Mouse (Mus musculus): ENCODE measurements around the gene Tfdp2. TPM values are rescaled to one million over a fixed set of nuclear protein-coding genes. Genes with fewer than 3 reads are reported as not detected.

Tfdp2 gene
- polyA plus RNA-seq, 1 experiment from 2014 or later, result 47.2 TPM

GRCm38 (mm10) chr9:96360056-96360455 lies 164.0 kb downstream of the Tfdp2 start:
- Histone ChIP-seq H3K27me3 (ENCODE audit: control insufficient read depth, insufficient read depth, low read length) (no peaks in the 10 kb centered on the region), H3K36me3 (ENCODE audit: control insufficient read depth, insufficient read depth, low read length) (no peaks in the 10 kb centered on the region), H3K27ac (ENCODE audit: low read depth, low read length) (no peak overlapping the region), H3K9me3 (replicated peaks; ENCODE audit: control insufficient read depth, low read length) (no peaks in the 10 kb centered on the region), H3K4me2 (no peak overlapping the region), H3K4me1 (ENCODE audit: control insufficient read depth, insufficient read depth, low read length) (peaks cover 11% of the 10 kb centered on the region), H3K9ac (ENCODE audit: low read depth, low read length) (no peak overlapping the region), H3K4me3 (ENCODE audit: low read depth, low read length) (no peak overlapping the region)
- ATAC-seq (replicated peaks; ENCODE audit: insufficient number of reproducible peaks, low FRiP score, low TSS enrichment), result no peak
- WGBS (ENCODE audit: insufficient replicate concordance), result 88% methylated on average over 3 of the region's 3 CpGs

GRCm38 (mm10) chr9:96363581-96364140 lies 167.6 kb downstream of the Tfdp2 start:
- peak overlapping the region; percentile 83 for H3K4me2 ChIP-seq
- WGBS (ENCODE audit: insufficient replicate concordance), result 0% methylated on average over 56 of the region's 64 CpGs
- peaks cover 11% of the 10 kb centered on the region for H3K4me1 ChIP-seq (ENCODE audit: control insufficient read depth, insufficient read depth, low read length)
- ATAC-seq (replicated peaks; ENCODE audit: insufficient number of reproducible peaks, low FRiP score, low TSS enrichment), result peak; percentile 77
- H3K27ac ChIP-seq (ENCODE audit: low read depth, low read length), result peak overlapping the region; percentile 97
- no peaks in the 10 kb centered on the region for H3K9me3 ChIP-seq (replicated peaks; ENCODE audit: control insufficient read depth, low read length)
- H3K36me3 ChIP-seq (ENCODE audit: control insufficient read depth, insufficient read depth, low read length), result no peaks in the 10 kb centered on the region
- peak overlapping the region; percentile 76 for H3K4me3 ChIP-seq (ENCODE audit: low read depth, low read length)
- H3K9ac ChIP-seq (ENCODE audit: low read depth, low read length), result peak overlapping the region; percentile 91
- H3K27me3 ChIP-seq (ENCODE audit: control insufficient read depth, insufficient read depth, low read length), result no peaks in the 10 kb centered on the region

- peak; percentile 99 for ATAC-seq (replicated peaks; ENCODE audit: insufficient number of reproducible peaks, low FRiP score, low TSS enrichment)
- Histone ChIP-seq H3K4me2 (peak within 1 kb of the TSS; percentile 83), H3K27me3 (ENCODE audit: control insufficient read depth, insufficient read depth, low read length) (no peaks in the 10 kb centered on the region), H3K4me3 (ENCODE audit: low read depth, low read length) (peak within 1 kb of the TSS; percentile 76), H3K4me1 (ENCODE audit: control insufficient read depth, insufficient read depth, low read length) (peaks cover 11% of the 10 kb centered on the region), H3K9ac (ENCODE audit: low read depth, low read length) (peak within 1 kb of the TSS; percentile 91), H3K9me3 (replicated peaks; ENCODE audit: control insufficient read depth, low read length) (no peaks in the 10 kb centered on the region), H3K36me3 (ENCODE audit: control insufficient read depth, insufficient read depth, low read length) (no peaks in the 10 kb centered on the region), H3K27ac (ENCODE audit: low read depth, low read length) (peak within 1 kb of the TSS; percentile 97)
- under 1% methylated on average over 68 of the region's 81 CpGs for WGBS (ENCODE audit: insufficient replicate concordance)
These were observed 168.2 kb downstream of the Tfdp2 start, which contains the start of gene Atp1b3 for GRCm38 (mm10) chr9:96364141-96364838. Gene Atp1b3 (minus strand): TSS chr9:96364442.

- H3K4me2 ChIP-seq, result no peak overlapping the region
- H3K4me1 ChIP-seq (ENCODE audit: control insufficient read depth, insufficient read depth, low read length), result peaks cover 13% of the 10 kb centered on the region
- no peaks in the 10 kb centered on the region for H3K9me3 ChIP-seq (replicated peaks; ENCODE audit: control insufficient read depth, low read length)
- H3K27ac ChIP-seq (ENCODE audit: low read depth, low read length), result no peak overlapping the region
- H3K9ac ChIP-seq (ENCODE audit: low read depth, low read length), result no peak overlapping the region
- H3K4me3 ChIP-seq (ENCODE audit: low read depth, low read length), result no peak overlapping the region
- ATAC-seq (replicated peaks; ENCODE audit: insufficient number of reproducible peaks, low FRiP score, low TSS enrichment), result no peak
- 59% methylated on average over 6 of the region's 6 CpGs for WGBS (ENCODE audit: insufficient replicate concordance)
- H3K36me3 ChIP-seq (ENCODE audit: control insufficient read depth, insufficient read depth, low read length), result no peaks in the 10 kb centered on the region
- no peaks in the 10 kb centered on the region for H3K27me3 ChIP-seq (ENCODE audit: control insufficient read depth, insufficient read depth, low read length)
These were observed 169.3 kb downstream of the Tfdp2 start for GRCm38 (mm10) chr9:96365271-96365872.

GRCm38 (mm10) chr9:96369654-96370384 lies 173.7 kb downstream of the Tfdp2 start:
- 0 out of 2 replicates have a peak, but pooled peaks cover 2% of the 10 kb centered on the region for H3K4me1 ChIP-seq (ENCODE audit: control insufficient read depth, insufficient read depth, low read length)
- H3K36me3 ChIP-seq (ENCODE audit: control insufficient read depth, insufficient read depth, low read length), result no peaks in the 10 kb centered on the region
- no peaks in the 10 kb centered on the region for H3K27me3 ChIP-seq (ENCODE audit: control insufficient read depth, insufficient read depth, low read length)
- no peak overlapping the region for H3K4me3 ChIP-seq (ENCODE audit: low read depth, low read length)
- H3K4me2 ChIP-seq, result no peak overlapping the region
- 34% methylated on average over 5 of the region's 5 CpGs for WGBS (ENCODE audit: insufficient replicate concordance)
- H3K9ac ChIP-seq (ENCODE audit: low read depth, low read length), result no peak overlapping the region
- no peak for ATAC-seq (replicated peaks; ENCODE audit: insufficient number of reproducible peaks, low FRiP score, low TSS enrichment)
- H3K9me3 ChIP-seq (replicated peaks; ENCODE audit: control insufficient read depth, low read length), result no peaks in the 10 kb centered on the region
- H3K27ac ChIP-seq (ENCODE audit: low read depth, low read length), result no peak overlapping the region

GRCm38 (mm10) chr9:96371075-96371474 lies 175.0 kb downstream of the Tfdp2 start:
- Histone ChIP-seq H3K9me3 (replicated peaks; ENCODE audit: control insufficient read depth, low read length) (no peaks in the 10 kb centered on the region), H3K27me3 (ENCODE audit: control insufficient read depth, insufficient read depth, low read length) (no peaks in the 10 kb centered on the region), H3K9ac (ENCODE audit: low read depth, low read length) (no peak overlapping the region), H3K36me3 (ENCODE audit: control insufficient read depth, insufficient read depth, low read length) (no peaks in the 10 kb centered on the region), H3K27ac (ENCODE audit: low read depth, low read length) (no peak overlapping the region), H3K4me3 (ENCODE audit: low read depth, low read length) (no peak overlapping the region), H3K4me1 (ENCODE audit: control insufficient read depth, insufficient read depth, low read length) (0 out of 2 replicates have a peak, but pooled peaks cover 2% of the 10 kb centered on the region), H3K4me2 (no peak overlapping the region)
- 84% methylated on average over 5 of the region's 5 CpGs for WGBS (ENCODE audit: insufficient replicate concordance)
- ATAC-seq (replicated peaks; ENCODE audit: insufficient number of reproducible peaks, low FRiP score, low TSS enrichment), result no peak

Other genes starting within 250 kb of the Tfdp2 start
- 9.9 and 18.5 TPM in 2 replicates for gene Xrn1, start 241.5 kb upstream of the Tfdp2 start, polyA plus RNA-seq (2014; fragmentation: Nextera tagmentation; extraction: Ambion mirVana)
- gene Gk5, start 76.9 kb upstream of the Tfdp2 start, polyA plus RNA-seq (2014; fragmentation: Nextera tagmentation; extraction: Ambion mirVana), result 4.7 and 5.3 TPM in 2 replicates
- gene Atp1b3, start 168.2 kb downstream of the Tfdp2 start, polyA plus RNA-seq (2014; fragmentation: Nextera tagmentation; extraction: Ambion mirVana), result 149 and 177 TPM in 2 replicates

Measured in heart, embryonic 11.5 days (tissue).